Mouse (Mus musculus) MEL (cell line): ENCODE measurements at regions not wholly inside any gene's neighbourhood (a gene's known extent, or its start where the extent isn't known, plus 50 kb on each side); places are given as distances from the start of the nearest gene placed in this dataset.

Experiments used
- CTCF ChIP-seq, 3 experiments: IDR thresholded peaks in 2 of 3; conservative IDR thresholded peaks in 1 of 3; 2 replicates each; pipeline ENCODE4 v1.5.1; 2011 to 2012; ENCODE audit warnings: low read length in 3 of 3, low read depth in 2 of 3, mild to moderate bottlenecking in 2 of 3, improper control_type of control experiment in 1 of 3, inconsistent platforms in 1 of 3, mixed read lengths in 1 of 3, moderate library complexity in 1 of 3; ENCODE audit not compliant: control insufficient read depth in 1 of 3, insufficient read depth in 1 of 3, poor library complexity in 1 of 3, severe bottlenecking in 1 of 3
- GABPA ChIP-seq: IDR thresholded peaks from 2 replicates; pipeline ENCODE4 v1.6.1; 2012; ENCODE audit warnings: low read depth, mild to moderate bottlenecking, inconsistent platforms, low read length, improper control_type of control experiment, moderate library complexity
- GATA1 ChIP-seq: IDR thresholded peaks from 2 replicates; pipeline ENCODE4 v1.6.1; 2011; ENCODE audit warnings: low read depth, low read length, improper control_type of control experiment
- HCFC1 ChIP-seq: IDR thresholded peaks from 2 replicates; pipeline ENCODE4 v1.6.1; 2012; ENCODE audit warnings: low read depth, mild to moderate bottlenecking, inconsistent platforms, low read length, improper control_type of control experiment, moderate library complexity
- MEF2A ChIP-seq: IDR thresholded peaks from 2 replicates; pipeline ENCODE4 v1.6.1; 2014; ENCODE audit warnings: low read depth, mild to moderate bottlenecking, inconsistent platforms, low read length, improper control_type of control experiment; ENCODE audit not compliant: poor library complexity, insufficient replicate concordance, severe bottlenecking; ENCODE audit errors: extremely low read depth
- MYC ChIP-seq: IDR thresholded peaks from 2 replicates; pipeline ENCODE4 v1.6.1; 2011; ENCODE audit warnings: low read depth, mild to moderate bottlenecking, low read length, improper control_type of control experiment, moderate library complexity
- POLR2A ChIP-seq, 2 experiments: IDR thresholded peaks; 2 replicates each; pipeline ENCODE4 v1.6.1; 2011 to 2012; ENCODE audit warnings: low read length in 2 of 2, mild to moderate bottlenecking in 2 of 2, control low read depth in 1 of 2, improper control_type of control experiment in 1 of 2, low read depth in 1 of 2, moderate library complexity in 1 of 2; ENCODE audit not compliant: control insufficient read depth in 1 of 2, insufficient read depth in 1 of 2, poor library complexity in 1 of 2
- POLR2AphosphoS2 ChIP-seq: IDR thresholded peaks from 2 replicates; pipeline ENCODE4 v1.6.1; 2011; ENCODE audit warnings: low read length, improper control_type of control experiment
- SMC3 ChIP-seq: IDR thresholded peaks from 2 replicates; pipeline ENCODE4 v1.6.1; 2011; ENCODE audit warnings: low read depth, low read length, improper control_type of control experiment
- UBTF ChIP-seq: IDR thresholded peaks from 2 replicates; pipeline ENCODE4 v1.6.1; 2012; ENCODE audit warnings: low read depth, mild to moderate bottlenecking, inconsistent platforms, low read length, improper control_type of control experiment, moderate library complexity, borderline replicate concordance; ENCODE audit not compliant: insufficient read depth

DNA sequence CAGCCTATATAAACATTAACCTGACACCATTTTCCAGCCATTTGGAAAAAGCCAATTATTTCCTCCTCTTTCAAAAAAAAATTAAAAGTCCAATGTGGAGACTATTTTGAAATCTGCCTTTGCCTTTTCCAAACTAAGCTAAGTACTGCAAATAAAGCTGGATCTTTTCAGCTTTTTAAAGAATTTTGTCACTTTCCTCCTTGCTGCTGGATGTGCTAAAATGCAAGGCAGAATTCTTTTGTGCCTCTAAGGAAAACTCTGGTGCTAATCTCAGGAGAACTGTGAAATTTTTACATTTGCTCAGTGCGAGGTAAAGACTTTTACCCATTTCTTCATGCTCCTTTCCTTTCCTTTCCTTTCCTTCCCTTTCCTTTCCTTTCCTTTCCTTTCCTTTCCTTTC lies 546.7 kb downstream of the 1190002N15Rik start:
- TF ChIP-seq HCFC1, result no peak
- TF ChIP-seq CTCF (IDR thresholded peaks at IDR 0.05 in 2 of 3, conservative IDR thresholded peaks at IDR 0.05 in 1 of 3; ENCODE audit: control insufficient read depth in 1 of 3, insufficient read depth in 1 of 3, low read depth in 2 of 3, low read length in 3 of 3, poor library complexity in 1 of 3, severe bottlenecking in 1 of 3), result no peak
- no peak for TF ChIP-seq SMC3
- no peak for TF ChIP-seq POLR2A (IDR thresholded peaks at IDR 0.05; ENCODE audit: control insufficient read depth in 1 of 2, insufficient read depth in 1 of 2, low read depth in 1 of 2, low read length in 2 of 2, poor library complexity in 1 of 2)
- no peak for TF ChIP-seq GATA1
- TF ChIP-seq GABPA, result no peak
- TF ChIP-seq MYC, result no peak
- TF ChIP-seq UBTF, result no peak
- TF ChIP-seq MEF2A, result no peak
- TF ChIP-seq POLR2AphosphoS2, result no peak
